Mouse (Mus musculus) WW6 (cell line): ENCODE results near the gene Cort.
"Not testable (repeated sequence)": the region's sequence is repeated elsewhere in the genome, so short reads cannot be mapped to it uniquely, and the experiment has no call there.

Experiments
- DNase-seq: peaks from one replicate; pipeline ENCODE4 v3.0.0-alpha.2; 2013; ENCODE audit warnings: low read depth, low spot score

Cort gene

DNA sequence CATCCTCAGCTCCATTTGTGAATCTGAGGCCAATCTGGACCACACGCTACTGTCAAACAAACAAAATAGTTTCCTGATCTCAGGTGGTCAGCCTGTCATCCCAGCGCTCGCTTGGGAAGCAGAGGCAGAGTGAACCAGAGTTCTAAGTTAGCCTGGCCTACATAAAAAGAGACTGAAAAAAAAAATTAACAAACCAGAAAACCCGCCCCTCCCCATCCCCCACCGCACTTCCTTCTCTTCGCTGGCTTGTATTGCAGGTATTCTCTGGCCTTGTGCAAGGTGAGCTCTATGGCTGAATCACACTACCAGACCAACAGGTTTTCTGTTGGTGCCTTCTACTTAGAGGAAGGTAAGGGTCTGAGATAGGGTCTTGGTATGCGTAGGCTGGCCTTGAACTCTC is 21.0 kb upstream of the Cort start:
- DNase-seq = no peak

- DNase-seq = no peak
Measured at GRCm38 (mm10) chr4:149145151-149145550, 18.6 kb upstream of the Cort start.

DNA sequence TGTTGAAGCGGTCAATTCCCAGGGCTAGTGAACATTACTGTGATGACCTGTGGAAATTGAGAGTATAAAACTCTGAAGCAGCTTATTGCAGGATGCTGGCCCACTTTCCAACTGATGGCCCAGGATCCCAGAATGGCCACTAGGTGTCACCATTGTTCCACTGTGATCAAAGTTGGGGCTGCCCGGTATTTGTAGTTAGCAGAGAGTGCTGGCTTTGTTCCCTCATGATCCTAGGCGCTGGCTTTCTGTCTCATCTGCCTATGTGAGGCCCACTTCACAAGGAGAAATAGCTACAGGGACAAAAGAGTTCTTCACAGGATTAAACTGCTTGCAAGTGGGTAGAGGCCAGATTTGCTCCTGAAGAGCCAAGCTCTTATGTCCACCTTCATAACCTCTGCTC is 17.9 kb upstream of the Cort start:
- DNase-seq = peak; percentile 55

DNA sequence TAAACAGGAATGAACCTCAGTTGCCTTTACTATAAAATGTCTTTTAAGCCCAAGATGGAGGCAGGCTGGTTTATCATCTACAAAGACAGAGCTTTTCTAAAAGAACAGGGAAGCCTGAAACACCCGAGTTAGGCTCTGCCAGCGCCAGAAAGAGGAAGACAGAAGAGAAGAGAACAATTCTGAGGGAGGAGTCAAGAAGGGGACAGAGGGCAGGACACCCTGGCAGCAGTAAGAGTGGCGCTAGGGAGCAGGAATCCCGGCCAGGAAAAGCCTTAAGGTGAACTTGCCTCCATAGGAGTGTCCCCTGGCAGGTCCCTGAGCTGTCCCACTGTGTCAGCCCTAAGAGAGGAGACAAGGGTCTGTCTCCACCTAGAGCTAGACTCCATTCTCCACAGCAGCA is 17.0 kb upstream of the Cort start:
- no peak for DNase-seq

DNA sequence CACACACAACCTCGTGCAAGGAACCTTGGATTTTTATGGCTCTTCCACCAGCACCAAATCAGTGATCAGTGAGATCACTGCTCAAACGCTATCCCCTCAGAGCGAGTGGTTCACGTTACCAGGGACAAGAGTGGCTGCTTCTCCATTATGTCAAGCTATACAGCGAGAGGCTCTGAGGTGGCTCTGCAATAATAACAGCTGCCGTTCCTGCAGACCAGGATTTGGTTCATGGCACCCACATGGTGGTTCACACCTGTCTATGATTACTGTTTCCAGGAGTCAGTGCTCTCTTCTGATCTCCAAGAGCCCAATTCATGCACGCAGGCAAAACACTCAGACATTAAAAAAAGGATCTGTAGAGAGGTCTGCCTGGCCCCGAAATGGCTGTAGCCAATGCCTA is 12.0 kb upstream of the Cort start:
- no peak for DNase-seq

DNA sequence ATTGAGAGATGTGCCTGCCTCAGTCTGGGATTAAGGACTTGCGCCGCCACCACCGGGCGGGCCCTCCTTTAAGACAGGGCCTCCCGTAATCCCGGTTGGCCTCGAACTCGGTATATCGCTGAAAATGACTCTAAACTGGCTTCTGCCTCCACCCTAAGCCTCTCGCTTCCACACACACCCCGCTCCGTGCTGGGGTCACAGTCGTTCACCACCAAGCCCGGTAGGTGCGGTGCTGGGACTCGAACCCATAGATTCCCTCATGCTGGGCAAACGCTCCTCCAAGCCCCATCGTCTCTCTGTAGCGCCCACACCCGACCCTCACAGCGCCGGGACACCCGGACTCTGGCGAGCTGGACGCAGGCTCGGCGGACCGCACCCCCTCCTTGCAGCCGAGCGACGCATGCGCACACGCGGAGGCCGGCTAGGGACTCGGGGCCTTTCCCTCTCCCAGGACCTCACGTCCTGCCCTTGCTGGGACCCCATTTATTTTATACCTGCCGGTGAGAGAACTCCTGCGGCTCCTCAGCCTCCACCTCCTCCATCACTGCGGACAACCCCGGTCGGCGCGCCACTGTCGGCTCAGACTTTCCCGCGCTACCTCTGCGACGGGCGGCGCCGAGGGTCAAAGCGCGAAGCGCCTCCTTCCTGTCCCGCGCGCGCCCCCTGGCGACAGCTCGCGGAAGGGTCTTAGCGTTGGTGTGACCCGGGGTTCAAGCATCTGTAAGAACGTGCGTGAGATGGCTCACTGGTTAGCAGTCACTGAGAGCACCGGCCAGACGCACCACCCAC is 10.6 kb upstream of the Cort start, which contains the start of gene Cenps:
TSS of gene Cenps (minus strand) at position 648 of the 789 bp plus-strand sequence.
- DNase-seq = peak; percentile 90

- no peak for DNase-seq
Measured at GRCm38 (mm10) chr4:149136116-149136850, 9.7 kb upstream of the Cort start.

- no peak for DNase-seq
Measured at GRCm38 (mm10) chr4:149133395-149133794, 6.8 kb upstream of the Cort start.

DNA sequence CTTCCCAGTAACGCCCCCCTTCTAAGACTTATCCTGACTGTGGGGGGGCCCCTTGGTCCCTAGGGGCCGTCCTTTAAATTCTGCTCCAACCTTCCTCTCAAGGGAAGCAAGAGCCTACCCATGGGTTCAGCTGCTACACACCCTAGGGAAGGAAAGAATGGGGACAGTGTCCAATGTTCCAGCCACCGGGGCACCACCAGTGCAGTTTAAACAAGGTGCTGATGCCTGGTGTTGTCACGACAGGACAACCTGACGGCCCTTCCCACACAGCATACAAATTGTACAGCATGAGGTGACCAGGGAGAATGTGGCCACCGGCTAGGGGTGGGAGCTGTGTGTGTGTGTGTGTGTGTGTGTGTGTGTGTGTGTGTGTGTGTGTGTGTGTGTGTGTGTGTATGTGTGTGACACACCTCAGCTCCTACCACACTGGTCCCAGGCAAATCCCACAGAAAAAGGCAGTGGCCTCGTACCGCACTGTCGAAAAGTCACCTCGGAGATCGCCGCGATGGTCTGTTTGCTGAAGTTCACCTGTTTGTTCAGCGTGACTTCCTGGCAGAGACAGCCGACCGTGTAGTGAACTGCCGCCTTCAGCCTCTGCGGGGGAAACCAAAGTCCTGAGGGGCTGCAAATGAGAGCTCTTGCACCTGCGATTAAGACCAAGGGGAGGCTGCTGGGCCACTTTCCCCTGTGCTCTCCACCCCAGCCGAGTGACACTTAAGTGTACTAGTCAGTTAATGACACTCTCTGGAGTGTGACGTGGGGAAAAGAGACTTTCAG is 5.4 kb upstream of the Cort start:
- no peak for DNase-seq

- DNase-seq = no peak
Measured at GRCm38 (mm10) chr4:149131021-149131752, 4.6 kb upstream of the Cort start.

- no peak for DNase-seq
Measured at GRCm38 (mm10) chr4:149128467-149128866, 1.9 kb upstream of the Cort start.

DNA sequence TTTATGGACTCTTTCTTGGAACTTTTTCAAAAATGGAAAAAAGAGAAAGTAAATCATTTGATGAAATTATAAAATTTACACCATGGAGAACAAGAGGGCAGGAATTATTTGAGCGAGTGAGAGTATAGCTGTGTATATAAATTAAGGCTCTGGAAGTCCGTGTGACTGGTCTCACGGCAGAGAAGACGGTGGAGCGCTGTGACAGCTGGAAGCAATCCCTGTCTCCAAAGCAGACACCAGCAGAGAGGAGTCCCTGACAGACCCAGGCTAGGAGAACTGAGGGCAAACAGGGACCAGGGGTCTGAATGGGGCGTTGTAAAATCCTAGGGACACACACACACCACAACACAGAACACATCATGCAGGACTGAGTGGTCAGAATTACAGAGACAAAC is 451 bp downstream of the Cort start:
- DNase-seq = no peak

DNA sequence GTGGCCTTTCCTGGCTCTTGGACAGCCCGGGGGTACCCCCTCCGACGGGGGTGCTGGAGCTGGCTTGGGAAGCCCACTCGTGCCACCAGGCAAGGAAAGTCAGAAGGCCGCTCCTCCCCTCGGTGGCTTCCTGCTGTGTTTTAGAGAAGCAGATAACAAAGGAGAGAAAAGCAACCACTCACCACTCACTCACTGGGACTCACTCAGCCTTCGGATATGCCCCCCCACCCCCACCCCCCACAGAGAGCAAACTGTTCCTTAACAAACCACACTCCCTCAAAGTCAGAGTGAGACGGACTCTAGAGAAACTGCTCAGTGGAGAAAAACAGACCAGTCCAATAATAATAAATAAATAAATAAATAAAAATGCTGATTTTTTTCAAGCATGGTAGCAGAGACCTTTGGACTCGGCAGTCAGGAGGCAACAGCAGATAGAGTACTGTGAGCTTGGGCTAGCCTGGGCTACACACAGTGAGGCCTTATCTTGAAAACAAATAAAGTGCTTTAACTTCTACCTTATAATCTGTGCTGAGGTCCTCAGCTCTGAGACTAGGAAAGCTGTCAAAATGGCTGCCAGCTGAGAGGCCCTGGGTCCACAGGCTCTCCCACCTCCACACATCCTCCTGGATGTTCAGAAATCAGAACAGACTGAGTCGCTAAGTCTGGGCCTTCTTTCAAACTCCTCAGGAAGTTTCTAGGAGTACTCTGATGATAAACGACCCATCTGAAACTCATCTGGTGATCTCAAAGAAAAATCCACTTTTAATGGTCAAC is 1.0 kb downstream of the Cort start:
- DNase-seq = no peak

DNA sequence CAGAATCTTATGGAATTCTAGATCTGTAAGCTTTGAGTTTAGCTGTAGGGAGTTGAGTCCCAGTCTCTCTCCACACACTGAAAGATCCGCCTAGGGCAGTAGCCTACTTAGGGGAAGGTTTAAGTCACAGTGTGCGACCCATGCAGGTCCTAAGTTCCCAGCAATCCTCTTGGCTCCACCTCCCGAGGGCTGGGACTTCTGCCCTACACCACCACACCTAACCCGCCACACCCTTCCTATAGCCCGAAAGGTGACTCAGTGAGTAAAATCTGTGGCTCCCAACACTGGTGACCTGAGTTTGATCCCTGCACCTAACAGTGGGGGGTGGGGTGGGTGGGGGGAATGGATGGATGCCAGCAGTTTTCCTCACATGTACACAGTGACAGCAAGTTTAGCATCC is 3.1 kb downstream of the Cort start:
- DNase-seq = peak; percentile 38

- DNase-seq = not testable (repeated sequence)
Measured at GRCm38 (mm10) chr4:149119978-149120562, 6.5 kb downstream of the Cort start.

GRCm38 (mm10) chr4:149103875-149104561 is 22.5 kb downstream of the Cort start, which contains the start of gene Dffa:
Dffa (plus strand) TSS chr4:149104146.
- peak; percentile 68 for DNase-seq

DNA sequence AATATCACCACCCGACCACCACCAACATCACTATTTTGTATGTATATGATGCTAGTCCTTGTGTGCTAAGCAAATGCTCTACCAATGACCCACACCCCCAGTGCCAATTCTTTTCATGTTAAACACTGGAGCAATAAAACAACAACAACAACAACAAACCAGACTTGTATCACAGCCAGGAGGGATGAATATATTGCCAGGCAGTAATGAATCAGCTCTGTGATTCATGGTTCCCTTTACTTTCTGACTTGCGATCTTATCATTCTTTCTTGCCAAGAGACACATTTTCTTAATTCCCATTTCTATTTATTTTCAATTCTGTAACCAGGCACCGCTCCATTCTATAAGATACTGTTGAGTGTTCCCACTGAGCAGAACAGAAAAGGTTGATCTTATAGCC is 25.1 kb downstream of the Cort start:
- DNase-seq = no peak

DNA sequence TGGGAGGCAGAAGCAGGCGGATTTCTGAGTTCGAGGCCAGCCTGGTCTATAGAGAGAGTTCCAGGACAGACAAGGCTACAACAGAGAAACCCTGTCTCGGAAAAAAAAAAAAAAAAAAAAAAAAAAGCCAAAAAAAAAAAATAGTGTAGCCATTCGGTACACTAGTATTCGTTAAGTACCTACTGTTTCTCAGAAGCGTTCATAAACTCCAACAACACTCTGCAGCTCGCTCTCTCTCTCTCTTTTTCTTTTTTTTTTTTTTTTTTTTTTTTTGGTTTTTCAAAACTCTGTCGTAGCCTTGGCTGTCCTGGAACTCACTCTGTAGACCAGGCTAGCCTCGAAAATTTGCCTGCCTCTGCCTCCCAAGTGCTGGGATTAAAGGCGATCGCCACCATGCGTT is 26.1 kb downstream of the Cort start:
- DNase-seq = not testable (repeated sequence)

DNA sequence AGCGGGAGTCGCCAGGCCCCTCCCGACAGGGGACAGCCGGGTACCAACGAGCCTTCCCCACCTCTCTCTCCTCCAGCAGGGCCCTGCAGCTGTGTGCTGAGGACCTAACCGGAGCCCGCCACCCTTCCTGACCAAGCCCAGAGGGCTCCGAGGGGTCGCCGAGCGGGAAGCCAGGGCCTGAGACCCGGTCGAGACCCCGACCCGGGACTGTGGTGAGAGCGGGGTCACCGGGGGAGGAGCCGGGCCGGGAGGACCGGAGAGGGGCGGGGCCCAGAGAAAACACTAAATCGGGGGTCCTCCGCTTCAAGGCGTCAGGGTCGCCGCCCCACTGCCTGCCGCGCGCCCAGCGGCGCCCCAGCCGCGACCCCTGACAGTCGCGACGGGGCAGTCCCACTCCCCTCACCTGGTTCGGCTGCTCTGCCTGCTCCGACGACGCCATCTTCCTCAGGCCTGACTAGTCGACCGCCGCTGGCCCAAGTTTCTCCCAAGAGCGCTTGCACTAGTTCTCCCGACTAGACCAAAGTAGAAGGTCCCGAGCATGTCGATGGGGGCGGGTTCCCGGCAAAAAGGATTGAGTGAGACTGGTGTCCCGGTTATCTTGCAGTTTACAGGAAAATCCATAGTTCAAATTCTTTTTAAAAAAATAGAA is 27.1 kb downstream of the Cort start, which contains the start of gene Pex14:
TSS of gene Pex14 (minus strand) at position 508 of the 649 bp plus-strand sequence.
- DNase-seq = peak; percentile 56
